25 mouse cellular contexts compared by ENCODE assay signal in genomic region chr15:77235551-77235950, GRCm38 (mm10).
A peak's percentile ranks its signal among the peaks of the same experiment; 100 is the strongest.
DNase-seq lines count a peak whose midpoint lies in the region; ATAC-seq and TF ChIP-seq lines count a peak whose summit lies in the region.
"Had no signal": no experiment of that assay in that cellular context is flagged by ENCODE, and none has a peak within 500 bp of the region (broad histone marks: within the 10 kb centered on the region; RNA-seq: fewer than 3 reads in every experiment).

No protein-coding gene starts in this region.

- peak; percentile 36; the same call in 1 of the 2 replicates for ATAC-seq in forebrain, postnatal 0 days
- ATAC-seq in heart, embryonic 15.5 days (replicated peaks; ENCODE audit: insufficient number of reproducible peaks, insufficient read depth, low FRiP score, low read depth): no peak
- no peak for ATAC-seq in kidney, embryonic 15.5 days (replicated peaks; ENCODE audit: low FRiP score)
- ATAC-seq in activated CD4-positive, CD25-positive, alpha-beta regulatory T cell, adult 4 months: no peak
- ATAC-seq: hindbrain, postnatal 0 days; midbrain, embryonic 15.5 days had no signal

- H3K4me1 ChIP-seq in forebrain, postnatal 0 days (ENCODE audit: insufficient read depth): 0 out of 2 replicates have a peak, but pooled peaks cover 3% of the 10 kb centered on the region
- H3K4me1 ChIP-seq in forebrain, embryonic 10.5 days: peaks cover 32% of the 10 kb centered on the region
- H3K4me1 ChIP-seq in heart, embryonic 15.5 days (replicated peaks): peaks cover 59% of the 10 kb centered on the region
- H3K4me1 ChIP-seq in kidney, embryonic 15.5 days: peaks cover 29% of the 10 kb centered on the region

- no peak for TF ChIP-seq CTCF in forebrain, postnatal 0 days (IDR thresholded peaks at IDR 0.05; ENCODE audit: low read depth)

- no peak overlapping the region for H3K27ac ChIP-seq in forebrain, postnatal 0 days (ENCODE audit: low read depth, low read length)
- no peak overlapping the region for H3K27ac ChIP-seq in forebrain, embryonic 10.5 days
- peak overlapping the region; percentile 69 for H3K27ac ChIP-seq in heart, embryonic 15.5 days
- 0 out of 2 replicates have a peak overlapping the region, but pooled peaks have one; percentile 9 for H3K27ac ChIP-seq in kidney, embryonic 15.5 days
- H3K27ac ChIP-seq: forebrain, embryonic 12.5 days; hindbrain, postnatal 0 days; limb, embryonic 15.5 days; liver, embryonic 14.5 days; midbrain, embryonic 15.5 days; neural tube, embryonic 12.5 days had no signal

- intact Hi-C loops in heart, postnatal 10 days (cut with DNase I): no loop called here

- no peaks in the 10 kb centered on the region for H3K36me3 ChIP-seq in forebrain, postnatal 0 days (ENCODE audit: insufficient read depth)
- no peaks in the 10 kb centered on the region for H3K36me3 ChIP-seq in forebrain, embryonic 10.5 days (replicated peaks)
- no peaks in the 10 kb centered on the region for H3K36me3 ChIP-seq in heart, embryonic 15.5 days
- H3K36me3 ChIP-seq in kidney, embryonic 15.5 days: no peaks in the 10 kb centered on the region
- H3K36me3 ChIP-seq: forebrain, embryonic 12.5 days; limb, embryonic 15.5 days; lung, embryonic 15.5 days; midbrain, embryonic 15.5 days; neural tube, embryonic 12.5 days had no signal

- H3K4me2 ChIP-seq in forebrain, postnatal 0 days (ENCODE audit: low read depth): no peak overlapping the region
- H3K4me2 ChIP-seq in heart, embryonic 15.5 days: no peak overlapping the region; the same call in 1 of the 2 replicates
- H3K4me2 ChIP-seq in kidney, embryonic 15.5 days: no peak overlapping the region
- H3K4me2 ChIP-seq: forebrain, embryonic 12.5 days; limb, embryonic 15.5 days; lung, embryonic 15.5 days; midbrain, embryonic 15.5 days; neural tube, embryonic 12.5 days had no signal

- H3K9ac ChIP-seq in forebrain, postnatal 0 days: no peak overlapping the region
- H3K9ac ChIP-seq in heart, embryonic 15.5 days: no peak overlapping the region
- no peak overlapping the region for H3K9ac ChIP-seq in kidney, embryonic 15.5 days
- H3K9ac ChIP-seq: forebrain, embryonic 12.5 days; limb, embryonic 15.5 days; liver, embryonic 14.5 days; lung, embryonic 15.5 days; midbrain, embryonic 15.5 days; neural tube, embryonic 12.5 days had no signal

- no peaks in the 10 kb centered on the region for H3K27me3 ChIP-seq in forebrain, postnatal 0 days (ENCODE audit: insufficient read depth, low read length)
- no peaks in the 10 kb centered on the region for H3K27me3 ChIP-seq in forebrain, embryonic 10.5 days (ENCODE audit: poor library complexity, severe bottlenecking)
- H3K27me3 ChIP-seq in heart, embryonic 15.5 days: no peaks in the 10 kb centered on the region
- H3K27me3 ChIP-seq in kidney, embryonic 15.5 days: no peaks in the 10 kb centered on the region
- H3K27me3 ChIP-seq: forebrain, embryonic 12.5 days; limb, embryonic 15.5 days; lung, embryonic 15.5 days; midbrain, embryonic 15.5 days; neural tube, embryonic 12.5 days had no signal

- WGBS in forebrain, postnatal 0 days: 71% methylated on average over 4 of the region's 4 CpGs
- WGBS in forebrain, embryonic 10.5 days: 94% methylated on average over 4 of the region's 4 CpGs
- WGBS in heart, embryonic 15.5 days: 82% methylated on average over 4 of the region's 4 CpGs
- WGBS in kidney, embryonic 15.5 days: 91% methylated on average over 4 of the region's 4 CpGs

- H3K4me3 ChIP-seq in forebrain, postnatal 0 days (ENCODE audit: low read depth, low read length): no peak overlapping the region
- H3K4me3 ChIP-seq in forebrain, embryonic 10.5 days: no peak overlapping the region
- H3K4me3 ChIP-seq in heart, embryonic 15.5 days: no peak overlapping the region
- H3K4me3 ChIP-seq in kidney, embryonic 15.5 days (replicated peaks): no peak overlapping the region
- H3K4me3 ChIP-seq: forebrain, embryonic 12.5 days; limb, embryonic 15.5 days; lung, embryonic 15.5 days; midbrain, embryonic 15.5 days; neural tube, embryonic 12.5 days had no signal

- no peak for DNase-seq in forebrain, postnatal 0 days
- no peak for DNase-seq in forebrain, embryonic 10.5 days (ENCODE audit: extremely low spot score, low spot score)
- no peak for DNase-seq in heart, postnatal 10 days
- DNase-seq in kidney, adult 18-20 months: no peak
- peak; percentile 63 for DNase-seq in brain, adult 2 months (ENCODE audit: low read depth, low spot score)
- DNase-seq: cerebellum, adult 11-12 months; cerebellum, postnatal 10 days; gastrocnemius, postnatal 10 days; kidney, adult 11 months; kidney, postnatal 10 days; layer of hippocampus, postnatal 36 days; retina, postnatal 1 day; right cerebral cortex, postnatal 25 days; spleen, adult 18-20 months; thymus, postnatal 25 days had no signal

- no peaks in the 10 kb centered on the region for H3K9me3 ChIP-seq in forebrain, postnatal 0 days (ENCODE audit: low read length)
- H3K9me3 ChIP-seq in forebrain, embryonic 10.5 days: no peaks in the 10 kb centered on the region
- H3K9me3 ChIP-seq in heart, embryonic 15.5 days (replicated peaks): no peaks in the 10 kb centered on the region
- H3K9me3 ChIP-seq in kidney, embryonic 15.5 days (replicated peaks): no peaks in the 10 kb centered on the region
- H3K9me3 ChIP-seq: forebrain, embryonic 12.5 days; limb, embryonic 15.5 days; lung, embryonic 15.5 days; midbrain, embryonic 15.5 days; neural tube, embryonic 12.5 days had no signal

Comparison
In these comparisons a context has a peak if more than half of its experiments do, and no peak if none do; other contexts are left out.
1. H3K27ac ChIP-seq: peak in heart, embryonic 15.5 days (single experiment) and kidney, embryonic 15.5 days (single experiment); none in forebrain, postnatal 0 days (single experiment) and forebrain, embryonic 10.5 days (single experiment).